Mouse (Mus musculus) midbrain, embryonic 12.5 days (tissue): ENCODE measurements around the gene Brinp2. TPM values are rescaled to one million over a fixed set of nuclear protein-coding genes. Genes with fewer than 3 reads are reported as not detected.

Source experiments
- ATAC-seq: fragments of 200-750 bp; cut with Nextera tagmentation; 2 replicates; pipeline ENCODE4 v1.8.0; 2017; ENCODE audit warnings: low read depth, moderate TSS enrichment, moderate library complexity; ENCODE audit not compliant: low FRiP score
- H3K27ac ChIP-seq: fragments of 300-500 bp; sonication (generic); replicated peaks from 2 replicates; pipeline ENCODE4 v1.5.1; 2016; ENCODE audit warnings: mild to moderate bottlenecking
- H3K27me3 ChIP-seq: fragments of 300-500 bp; sonication (generic); 2 replicates; pipeline ENCODE4 v1.6.1; 2016; ENCODE audit warnings: mild to moderate bottlenecking
- H3K36me3 ChIP-seq: fragments of 300-500 bp; sonication (generic); 2 replicates; pipeline ENCODE4 v1.6.1; 2016
- H3K4me1 ChIP-seq: fragments of 300-500 bp; sonication (generic); 2 replicates; pipeline ENCODE4 v1.6.1; 2016
- H3K4me2 ChIP-seq: fragments of 300-500 bp; sonication (generic); replicated peaks from 2 replicates; pipeline ENCODE4 v1.6.1; 2016; ENCODE audit warnings: mild to moderate bottlenecking, moderate library complexity
- H3K4me3 ChIP-seq: fragments of 300-500 bp; sonication (generic); 2 replicates; pipeline ENCODE4 v1.5.1; 2016; ENCODE audit warnings: mild to moderate bottlenecking
- H3K9ac ChIP-seq: fragments of 300-500 bp; sonication (generic); replicated peaks from 2 replicates; pipeline ENCODE4 v1.6.1; 2016; ENCODE audit warnings: mild to moderate bottlenecking, moderate library complexity
- H3K9me3 ChIP-seq: fragments of 300-500 bp; sonication (generic); 2 replicates; pipeline ENCODE4 v1.6.1; 2016; ENCODE audit warnings: mild to moderate bottlenecking
- WGBS: fragments of 180-500 bp; shearing (Covaris S2); methylation state at CpG from one replicate; pipeline ENCODE4 v1.1.7; 2016; 5-methylcytosine and 5-hydroxymethylcytosine counted together
- polyA plus RNA-seq: library from polyadenylated mRNA; unstranded; fragments of >200 nt; fragmentation: Nextera tagmentation; extraction: Ambion mirVana; gene quantifications from 2 replicates; pipeline ENCODE4 v1.2.1, GENCODE M21; 2016

Brinp2 gene
- polyA plus RNA-seq, 1 experiment from 2014 or later, result 10.2 TPM

DNA sequence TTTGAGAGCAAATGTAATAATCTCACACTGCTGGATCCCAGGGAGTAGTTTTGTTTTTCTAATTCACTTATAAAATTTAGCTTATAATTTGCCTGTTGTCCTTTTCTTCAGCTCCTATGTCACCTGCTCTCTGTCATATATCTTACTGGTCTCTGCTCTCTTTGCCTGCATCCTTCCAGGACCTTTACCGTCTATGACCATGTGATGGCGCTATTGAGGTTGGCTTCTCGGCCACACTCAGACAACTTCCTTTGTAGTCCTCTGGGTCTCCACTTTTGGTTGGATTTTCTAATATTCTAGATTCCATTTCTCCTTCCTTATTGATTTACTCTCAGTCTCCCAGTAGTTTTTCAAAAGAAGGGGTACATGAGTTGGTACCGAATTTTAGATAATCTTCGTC lies 141.4 kb downstream of the Brinp2 start:
- H3K27ac ChIP-seq, result no peak overlapping the region
- H3K4me1 ChIP-seq, result no peaks in the 10 kb centered on the region
- no peak overlapping the region for H3K4me3 ChIP-seq
- no peaks in the 10 kb centered on the region for H3K27me3 ChIP-seq
- no peak overlapping the region for H3K9ac ChIP-seq
- H3K4me2 ChIP-seq, result no peak overlapping the region
- H3K9me3 ChIP-seq, result no peaks in the 10 kb centered on the region
- no peaks in the 10 kb centered on the region for H3K36me3 ChIP-seq
- ATAC-seq, result no peak
- WGBS, result 49% methylated on average over 5 of the region's 5 CpGs

GRCm38 (mm10) chr1:158213736-158214135 lies 142.4 kb downstream of the Brinp2 start:
- H3K4me2 ChIP-seq, result no peak overlapping the region
- no peaks in the 10 kb centered on the region for H3K36me3 ChIP-seq
- no peaks in the 10 kb centered on the region for H3K27me3 ChIP-seq
- H3K9ac ChIP-seq, result no peak overlapping the region
- 85% methylated on average over 4 of the region's 4 CpGs for WGBS
- no peaks in the 10 kb centered on the region for H3K4me1 ChIP-seq
- no peak overlapping the region for H3K4me3 ChIP-seq
- no peak overlapping the region for H3K27ac ChIP-seq
- no peaks in the 10 kb centered on the region for H3K9me3 ChIP-seq
- ATAC-seq, result no peak

GRCm38 (mm10) chr1:158207620-158208019 lies 148.5 kb downstream of the Brinp2 start:
- Histone ChIP-seq H3K9ac (no peak overlapping the region), H3K9me3 (no peaks in the 10 kb centered on the region), H3K4me1 (0 out of 2 replicates have a peak, but pooled peaks cover 4% of the 10 kb centered on the region), H3K4me2 (no peak overlapping the region), H3K4me3 (no peak overlapping the region), H3K36me3 (no peaks in the 10 kb centered on the region), H3K27me3 (no peaks in the 10 kb centered on the region), H3K27ac (no peak overlapping the region)
- WGBS, result 82% methylated on average over 2 of the region's 2 CpGs
- no peak for ATAC-seq

DNA sequence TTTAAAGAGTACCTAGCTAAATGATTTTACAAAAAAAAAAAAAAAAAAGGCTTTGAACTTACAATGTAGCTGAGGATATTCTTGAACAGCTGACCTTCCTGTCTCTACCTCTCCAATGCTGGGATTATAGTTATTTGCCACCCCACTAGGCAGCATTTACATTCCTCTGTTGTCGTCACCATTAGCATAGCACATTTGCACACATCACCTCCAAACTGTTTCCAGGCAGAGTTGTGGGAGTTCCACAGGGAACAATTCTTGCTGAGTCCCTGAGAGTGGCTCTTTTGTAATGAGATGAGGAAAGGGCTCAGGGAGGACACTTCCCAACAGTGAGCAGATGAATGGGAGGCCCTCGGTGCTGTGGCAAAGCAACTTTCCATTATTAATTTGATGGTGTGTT lies 153.2 kb downstream of the Brinp2 start:
- H3K9me3 ChIP-seq, result no peaks in the 10 kb centered on the region
- H3K36me3 ChIP-seq, result no peaks in the 10 kb centered on the region
- no peak overlapping the region for H3K4me2 ChIP-seq
- WGBS, result 46% methylated on average over 2 of the region's 2 CpGs
- 0 out of 2 replicates have a peak, but pooled peaks cover 4% of the 10 kb centered on the region for H3K4me1 ChIP-seq
- no peak overlapping the region for H3K27ac ChIP-seq
- ATAC-seq, result no peak
- H3K27me3 ChIP-seq, result no peaks in the 10 kb centered on the region
- H3K4me3 ChIP-seq, result no peak overlapping the region
- no peak overlapping the region for H3K9ac ChIP-seq

Other genes with a start within 250 kb of the Brinp2 start
- gene Astn1, start 5.9 kb upstream of the Brinp2 start, polyA plus RNA-seq, result 21.0 and 26.6 TPM in 2 replicates